Mouse (Mus musculus) frontal cortex, postnatal 14 days (tissue): ENCODE measurements around the gene Tmem88.

Experiments used
- DNase-seq, 2 experiments: peaks; one replicate each; pipeline ENCODE4 v3.0.0; 2022; ENCODE audit warnings: low spot score in 2 of 2

Gene Tmem88

DNA sequence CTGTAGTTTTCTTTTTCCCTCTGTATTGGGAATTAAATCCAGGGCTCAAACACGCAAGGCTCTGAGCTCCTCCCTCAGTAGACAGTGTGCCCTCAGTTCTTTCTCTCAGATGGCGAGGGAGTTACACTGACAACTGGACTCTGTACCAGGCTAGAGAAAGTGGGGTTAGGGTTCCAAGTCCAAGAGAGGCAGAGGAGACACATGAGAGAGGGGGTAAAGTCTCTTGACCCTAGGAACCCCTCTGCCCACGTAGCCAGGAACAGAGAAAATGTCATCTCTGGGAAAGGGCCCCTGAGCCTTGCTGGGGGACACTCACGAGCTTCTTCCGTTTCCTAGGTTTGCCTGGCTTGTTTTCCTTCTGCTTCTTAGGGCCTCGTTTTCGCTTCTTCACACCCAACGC lies 33.7 kb downstream of the Tmem88 start:
- no peak for DNase-seq

- DNase-seq, result no peak
Observed at GRCm38 (mm10) chr11:69362479-69362878, 35.6 kb downstream of the Tmem88 start.

DNA sequence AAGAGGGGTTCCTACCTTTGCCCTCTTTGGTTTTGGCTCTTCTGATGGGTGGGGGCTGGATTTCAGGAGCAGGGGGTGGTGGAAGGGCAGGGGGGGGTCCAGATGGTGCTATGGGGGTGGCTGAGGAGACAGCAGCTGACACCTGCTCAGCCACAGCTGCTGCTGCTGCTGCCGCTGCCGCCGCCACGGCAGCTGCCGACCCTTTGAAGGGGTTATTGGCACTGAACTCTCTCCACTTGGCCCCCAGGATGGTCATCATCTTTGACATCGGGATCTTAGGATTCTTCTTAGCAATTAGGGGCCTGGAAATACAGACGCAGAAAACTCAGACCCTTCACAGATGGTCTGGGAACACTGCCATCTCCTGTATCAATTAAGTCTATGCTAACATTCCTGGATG lies 36.0 kb downstream of the Tmem88 start:
- no peak for DNase-seq

GRCm38 (mm10) chr11:69357690-69358089 lies 40.3 kb downstream of the Tmem88 start:
- no peak for DNase-seq

GRCm38 (mm10) chr11:69356544-69356943 lies 41.5 kb downstream of the Tmem88 start:
- DNase-seq, result no peak
